Mouse (Mus musculus): ENCODE results near the gene Rab11b.
"Not testable (repeated sequence)": the region's sequence is repeated elsewhere in the genome, so short reads cannot be mapped to it uniquely, and the experiment has no call there.

The Rab11b gene

GRCm38 (mm10) chr17:33773426-33773825, 13.1 kb upstream of the Rab11b start:
- DNase-seq (ENCODE audit: low read depth, low spot score) = no peak

GRCm38 (mm10) chr17:33771617-33772016, 11.3 kb upstream of the Rab11b start:
- no peak for DNase-seq (ENCODE audit: low read depth, low spot score)

- no peak for DNase-seq (ENCODE audit: low read depth, low spot score)
Measured at GRCm38 (mm10) chr17:33766389-33766788, 6.1 kb upstream of the Rab11b start.

GRCm38 (mm10) chr17:33759767-33760254, 519 bp downstream of the Rab11b start:
- peak; percentile 91 for DNase-seq (ENCODE audit: low read depth, low spot score)

- DNase-seq (ENCODE audit: low read depth, low spot score) = peak; percentile 35
Measured at GRCm38 (mm10) chr17:33757231-33757630, 3.1 kb downstream of the Rab11b start.

GRCm38 (mm10) chr17:33756108-33756790, 4.1 kb downstream of the Rab11b start:
- DNase-seq (ENCODE audit: low read depth, low spot score) = no peak

GRCm38 (mm10) chr17:33755418-33756107, 4.8 kb downstream of the Rab11b start:
- no peak for DNase-seq (ENCODE audit: low read depth, low spot score)

GRCm38 (mm10) chr17:33754656-33755055, 5.7 kb downstream of the Rab11b start:
- DNase-seq (ENCODE audit: low read depth, low spot score) = no peak

GRCm38 (mm10) chr17:33752297-33752696, 8.0 kb downstream of the Rab11b start:
- peak; percentile 48 for DNase-seq (ENCODE audit: low read depth, low spot score)

GRCm38 (mm10) chr17:33751181-33751580, 9.1 kb downstream of the Rab11b start:
- no peak for DNase-seq (ENCODE audit: low read depth, low spot score)

- no peak for DNase-seq (ENCODE audit: low read depth, low spot score)
Measured at GRCm38 (mm10) chr17:33749451-33749850, 10.9 kb downstream of the Rab11b start.

- peak; percentile 45 for DNase-seq (ENCODE audit: low read depth, low spot score)
Measured at GRCm38 (mm10) chr17:33746011-33746410, 14.3 kb downstream of the Rab11b start.

- no peak for DNase-seq (ENCODE audit: low read depth, low spot score)
Measured at GRCm38 (mm10) chr17:33744686-33745384, 15.5 kb downstream of the Rab11b start.

- DNase-seq (ENCODE audit: low read depth, low spot score) = no peak
Measured at GRCm38 (mm10) chr17:33742420-33742819, 17.9 kb downstream of the Rab11b start.

- DNase-seq (ENCODE audit: low read depth, low spot score) = not testable (repeated sequence)
Measured at GRCm38 (mm10) chr17:33733526-33733925, 26.8 kb downstream of the Rab11b start.

- not testable (repeated sequence) for DNase-seq (ENCODE audit: low read depth, low spot score)
Measured at GRCm38 (mm10) chr17:33732556-33733083, 27.7 kb downstream of the Rab11b start.

- DNase-seq (ENCODE audit: low read depth, low spot score) = peak; percentile 45
Measured at GRCm38 (mm10) chr17:33729215-33729614, 31.1 kb downstream of the Rab11b start.

- DNase-seq (ENCODE audit: low read depth, low spot score) = no peak
Measured at GRCm38 (mm10) chr17:33728396-33728795, 31.9 kb downstream of the Rab11b start.

- no peak for DNase-seq (ENCODE audit: low read depth, low spot score)
Measured at GRCm38 (mm10) chr17:33719736-33720378, 40.5 kb downstream of the Rab11b start.

- peak; percentile 21 for DNase-seq (ENCODE audit: low read depth, low spot score)
Measured at GRCm38 (mm10) chr17:33718944-33719725, 41.2 kb downstream of the Rab11b start.

GRCm38 (mm10) chr17:33718384-33718881, 41.9 kb downstream of the Rab11b start, which contains the start of gene March2:
March2 (minus strand) TSS chr17:33718670.
- DNase-seq (ENCODE audit: low read depth, low spot score) = peak; percentile 97
